Mouse (Mus musculus) hindbrain, embryonic 15.5 days (tissue): ENCODE data around the gene Slpi. TPM values are rescaled to one million over a fixed set of nuclear protein-coding genes. Genes with fewer than 3 reads are reported as not detected.
A peak's percentile ranks its signal among the peaks of the same experiment; 100 is the strongest.

Experiments used
- ATAC-seq: fragments of 200-750 bp; cut with Nextera tagmentation; 2 replicates; pipeline ENCODE4 v1.8.0; 2017; ENCODE audit warnings: low read depth, moderate number of reproducible peaks, moderate TSS enrichment; ENCODE audit not compliant: low FRiP score
- H3K27ac ChIP-seq: fragments of 300-500 bp; sonication (generic); replicated peaks from 2 replicates; pipeline ENCODE4 v1.5.1; 2015; ENCODE audit warnings: mild to moderate bottlenecking, inconsistent platforms
- H3K27me3 ChIP-seq: fragments of 300-500 bp; sonication (generic); 2 replicates; pipeline ENCODE4 v1.6.1; 2015; ENCODE audit warnings: control low read depth, inconsistent platforms
- H3K36me3 ChIP-seq: fragments of 300-500 bp; sonication (generic); 2 replicates; pipeline ENCODE4 v1.6.1; 2015; ENCODE audit warnings: control low read depth, inconsistent platforms
- H3K4me1 ChIP-seq: fragments of 300-500 bp; sonication (generic); replicated peaks from 2 replicates; pipeline ENCODE4 v1.6.1; 2015; ENCODE audit warnings: control low read depth, inconsistent platforms
- H3K4me2 ChIP-seq: fragments of 300-500 bp; sonication (generic); 2 replicates; pipeline ENCODE4 v1.6.1; 2015; ENCODE audit warnings: moderate library complexity, mild to moderate bottlenecking, inconsistent platforms
- H3K4me3 ChIP-seq: fragments of 300-500 bp; sonication (generic); 2 replicates; pipeline ENCODE4 v1.5.1; 2015; ENCODE audit warnings: mild to moderate bottlenecking, inconsistent platforms
- H3K9ac ChIP-seq: fragments of 300-500 bp; sonication (generic); 2 replicates; pipeline ENCODE4 v1.6.1; 2015; ENCODE audit warnings: inconsistent platforms
- H3K9me3 ChIP-seq: fragments of 300-500 bp; sonication (generic); 2 replicates; pipeline ENCODE4 v1.6.1; 2016; ENCODE audit warnings: control low read depth, inconsistent platforms
- WGBS: fragments of 180-500 bp; shearing (Covaris S2); methylation state at CpG from one replicate; pipeline ENCODE4 v1.1.7; 2015; 5-methylcytosine and 5-hydroxymethylcytosine counted together
- polyA plus RNA-seq: library from polyadenylated mRNA; unstranded; fragments of >200 nt; fragmentation: Nextera tagmentation; extraction: Ambion mirVana; gene quantifications from 2 replicates; pipeline ENCODE4 v1.2.1, GENCODE M21; 2015

Slpi gene
- polyA plus RNA-seq, 1 experiment from 2014 or later, result 0.65 TPM

- peak; percentile 65; the same call in 1 of the 2 replicates for ATAC-seq
- Histone ChIP-seq H3K27me3 (peaks cover 15% of the 10 kb centered on the region; the same call in 1 of the 2 replicates), H3K4me3 (peak overlapping the region; percentile 58), H3K36me3 (no peaks in the 10 kb centered on the region), H3K9ac (peak overlapping the region; percentile 45), H3K4me1 (peaks cover 25% of the 10 kb centered on the region), H3K9me3 (no peaks in the 10 kb centered on the region), H3K27ac (peak overlapping the region; percentile 69), H3K4me2 (peak overlapping the region; percentile 76)
- WGBS, result 0% methylated on average over 30 of the region's 30 CpGs
These were observed 604 bp upstream of the Slpi start for GRCm38 (mm10) chr2:164389499-164389898.

- Histone ChIP-seq H3K27me3 (peaks cover 13% of the 10 kb centered on the region; the same call in 1 of the 2 replicates), H3K4me1 (peaks cover 25% of the 10 kb centered on the region), H3K4me3 (no peak overlapping the region), H3K9me3 (no peaks in the 10 kb centered on the region), H3K27ac (no peak overlapping the region), H3K9ac (no peak overlapping the region), H3K36me3 (no peaks in the 10 kb centered on the region), H3K4me2 (no peak overlapping the region)
- 17% methylated on average over 8 of the region's 8 CpGs for WGBS
- ATAC-seq, result no peak
These were observed 1.9 kb downstream of the Slpi start for GRCm38 (mm10) chr2:164386953-164387352.

DNA sequence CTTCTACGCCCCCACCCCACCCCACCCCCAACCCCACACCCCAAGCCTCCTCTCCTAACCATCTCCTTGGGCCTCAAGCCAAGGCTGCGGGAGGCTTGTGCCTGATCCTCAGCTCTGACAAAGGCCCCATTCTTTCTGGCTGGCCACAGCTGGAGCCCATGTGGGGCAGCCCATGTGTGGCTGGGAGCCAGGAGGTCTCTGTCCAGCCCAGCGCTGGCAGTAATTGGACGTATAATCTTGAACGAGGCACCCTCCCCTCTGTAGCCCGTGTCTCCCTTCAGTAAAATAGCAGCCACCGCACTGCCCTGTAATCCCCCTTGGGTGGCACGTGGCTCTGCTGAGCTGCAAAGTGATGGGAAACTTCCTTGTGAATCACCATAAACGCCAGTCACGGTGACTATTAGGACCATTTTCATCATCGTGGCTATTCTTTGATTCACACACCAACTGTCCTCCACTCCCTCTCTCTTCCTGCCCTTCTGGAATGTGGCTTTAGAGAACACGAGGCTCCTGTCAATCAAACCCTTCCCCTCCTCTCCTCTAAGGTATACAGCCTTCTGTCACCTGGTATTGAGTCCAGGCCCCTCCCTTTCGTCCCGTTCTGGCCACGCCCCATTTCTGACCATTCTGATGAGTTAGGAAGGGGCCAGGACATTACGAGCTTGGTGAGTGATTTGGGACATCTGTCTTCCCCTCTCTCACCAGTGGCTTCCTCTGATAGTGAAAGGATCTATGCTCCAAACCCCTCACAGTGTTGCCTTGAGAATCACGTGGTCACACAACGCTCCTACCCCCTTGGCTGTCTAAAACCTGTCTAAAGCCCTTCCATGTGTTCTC is 2.8 kb downstream of the Slpi start:
- peak; percentile 80 for ATAC-seq
- 11% methylated on average over 18 of the region's 18 CpGs for WGBS

DNA sequence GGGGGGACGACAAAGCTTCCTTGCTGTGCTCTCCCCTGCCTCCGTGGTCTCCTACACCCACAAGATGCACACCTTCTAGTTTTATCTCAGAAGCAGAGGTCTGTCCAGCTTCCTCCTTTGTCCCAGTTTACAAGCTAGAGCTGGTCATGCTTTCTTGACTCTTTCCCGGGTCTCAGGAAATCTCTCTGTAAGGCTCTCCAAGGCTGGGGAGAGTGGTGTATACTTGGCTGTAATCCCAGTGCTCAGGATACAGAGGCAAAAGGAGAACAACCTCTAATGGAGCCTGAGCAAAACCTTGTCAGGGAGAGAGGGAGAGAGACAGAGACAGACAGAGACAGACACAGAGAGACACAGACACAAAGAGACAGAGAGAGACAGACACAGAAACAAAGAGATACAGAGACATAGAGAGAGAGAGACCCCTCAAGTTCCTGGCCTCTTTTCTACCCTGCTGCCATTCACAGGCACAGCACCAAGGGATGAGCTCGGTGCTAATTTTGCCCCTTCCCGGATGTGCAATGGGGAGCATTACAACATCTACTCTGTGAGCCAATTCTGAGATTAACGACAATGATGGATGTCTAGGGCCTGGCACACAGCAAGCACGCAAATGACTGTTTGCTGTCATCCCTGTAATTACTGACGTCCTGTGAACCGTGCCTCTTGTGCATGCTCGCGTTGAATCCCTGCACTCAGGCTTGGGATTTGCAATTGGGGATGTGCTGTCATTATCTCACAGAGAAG is 5.1 kb downstream of the Slpi start:
- Histone ChIP-seq H3K27me3 (peaks cover 13% of the 10 kb centered on the region; the same call in 1 of the 2 replicates), H3K4me1 (peaks cover 15% of the 10 kb centered on the region), H3K9ac (no peak overlapping the region), H3K36me3 (no peaks in the 10 kb centered on the region), H3K4me3 (no peak overlapping the region), H3K9me3 (no peaks in the 10 kb centered on the region), H3K4me2 (no peak overlapping the region), H3K27ac (no peak overlapping the region)
- 50% methylated on average over 11 of the region's 11 CpGs for WGBS
- ATAC-seq, result no peak

More for the DNA sequence above, 2.8 kb downstream of the Slpi start:
- no peaks in the 10 kb centered on the region for H3K36me3 ChIP-seq
- no peak overlapping the region for H3K4me3 ChIP-seq
- H3K4me1 ChIP-seq, result peaks cover 25% of the 10 kb centered on the region
- H3K27me3 ChIP-seq, result peaks cover 13% of the 10 kb centered on the region; the same call in 1 of the 2 replicates
- no peaks in the 10 kb centered on the region for H3K9me3 ChIP-seq
- H3K27ac ChIP-seq, result no peak overlapping the region
- H3K4me2 ChIP-seq, result peak overlapping the region; percentile 35
- no peak overlapping the region for H3K9ac ChIP-seq

- ATAC-seq, result no peak
- Histone ChIP-seq H3K4me1 (peaks cover 12% of the 10 kb centered on the region), H3K9me3 (no peaks in the 10 kb centered on the region), H3K36me3 (no peaks in the 10 kb centered on the region), H3K27ac (no peak overlapping the region), H3K27me3 (peaks cover 5% of the 10 kb centered on the region; the same call in 1 of the 2 replicates), H3K9ac (no peak overlapping the region), H3K4me3 (no peak overlapping the region), H3K4me2 (no peak overlapping the region)
- WGBS, result 89% methylated on average over 3 of the region's 3 CpGs
These were observed 5.9 kb downstream of the Slpi start for GRCm38 (mm10) chr2:164382971-164383370.

DNA sequence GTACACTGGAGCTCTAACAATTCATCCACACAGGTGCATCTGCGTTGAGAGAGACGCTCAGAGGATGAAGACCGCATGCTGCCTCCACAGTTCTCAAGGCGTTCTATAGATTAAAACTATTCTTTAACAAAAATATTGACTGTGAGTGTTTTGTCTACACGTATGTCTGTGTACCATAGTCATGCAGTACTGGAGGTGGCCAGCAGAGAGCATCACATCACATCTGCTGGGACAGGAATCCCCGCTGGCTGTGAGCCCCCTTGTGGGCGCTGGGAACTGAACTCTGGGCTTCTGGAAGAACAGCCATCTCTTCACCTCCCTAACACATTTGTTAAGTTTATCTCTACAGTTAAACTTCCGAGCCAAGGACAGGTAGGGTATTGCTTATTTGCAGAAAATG is 7.2 kb downstream of the Slpi start:
- Histone ChIP-seq H3K27ac (no peak overlapping the region), H3K4me1 (peaks cover 11% of the 10 kb centered on the region), H3K4me3 (no peak overlapping the region), H3K4me2 (no peak overlapping the region), H3K9ac (no peak overlapping the region), H3K27me3 (no peaks in the 10 kb centered on the region), H3K36me3 (no peaks in the 10 kb centered on the region), H3K9me3 (no peaks in the 10 kb centered on the region)
- WGBS, result 74% methylated on average over 8 of the region's 8 CpGs
- ATAC-seq, result no peak

GRCm38 (mm10) chr2:164377478-164378426 is 11.1 kb downstream of the Slpi start:
- Histone ChIP-seq H3K9ac (no peak overlapping the region), H3K9me3 (no peaks in the 10 kb centered on the region), H3K27ac (no peak overlapping the region), H3K4me1 (no peaks in the 10 kb centered on the region), H3K4me3 (no peak overlapping the region), H3K27me3 (no peaks in the 10 kb centered on the region), H3K4me2 (no peak overlapping the region), H3K36me3 (no peaks in the 10 kb centered on the region)
- ATAC-seq, result no peak
- WGBS, result 89% methylated on average over 15 of the region's 15 CpGs

GRCm38 (mm10) chr2:164373187-164373586 is 15.7 kb downstream of the Slpi start:
- no peak overlapping the region for H3K27ac ChIP-seq
- no peak overlapping the region for H3K4me2 ChIP-seq
- no peak for ATAC-seq
- H3K4me3 ChIP-seq, result no peak overlapping the region
- no peaks in the 10 kb centered on the region for H3K27me3 ChIP-seq
- H3K9ac ChIP-seq, result no peak overlapping the region
- WGBS, result 57% methylated on average over 4 of the region's 4 CpGs
- no peaks in the 10 kb centered on the region for H3K9me3 ChIP-seq
- no peaks in the 10 kb centered on the region for H3K36me3 ChIP-seq
- no peaks in the 10 kb centered on the region for H3K4me1 ChIP-seq

GRCm38 (mm10) chr2:164372408-164373053 is 16.4 kb downstream of the Slpi start:
- 32% methylated on average over 3 of the region's 3 CpGs for WGBS
- no peak overlapping the region for H3K9ac ChIP-seq
- H3K4me2 ChIP-seq, result no peak overlapping the region
- no peak overlapping the region for H3K4me3 ChIP-seq
- H3K36me3 ChIP-seq, result no peaks in the 10 kb centered on the region
- H3K27me3 ChIP-seq, result no peaks in the 10 kb centered on the region
- no peak for ATAC-seq
- no peak overlapping the region for H3K27ac ChIP-seq
- no peaks in the 10 kb centered on the region for H3K4me1 ChIP-seq
- no peaks in the 10 kb centered on the region for H3K9me3 ChIP-seq

GRCm38 (mm10) chr2:164371371-164371770 is 17.5 kb downstream of the Slpi start:
- no peaks in the 10 kb centered on the region for H3K36me3 ChIP-seq
- H3K4me3 ChIP-seq, result no peak overlapping the region
- no peaks in the 10 kb centered on the region for H3K4me1 ChIP-seq
- ATAC-seq, result no peak
- H3K9me3 ChIP-seq, result no peaks in the 10 kb centered on the region
- H3K27me3 ChIP-seq, result no peaks in the 10 kb centered on the region
- WGBS, result 86% methylated on average over 3 of the region's 3 CpGs
- no peak overlapping the region for H3K4me2 ChIP-seq
- H3K27ac ChIP-seq, result no peak overlapping the region
- H3K9ac ChIP-seq, result no peak overlapping the region

GRCm38 (mm10) chr2:164368620-164369105 is 20.2 kb downstream of the Slpi start:
- no peaks in the 10 kb centered on the region for H3K36me3 ChIP-seq
- H3K9me3 ChIP-seq, result no peaks in the 10 kb centered on the region
- no peak overlapping the region for H3K27ac ChIP-seq
- H3K9ac ChIP-seq, result no peak overlapping the region
- H3K27me3 ChIP-seq, result no peaks in the 10 kb centered on the region
- no peak for ATAC-seq
- no peaks in the 10 kb centered on the region for H3K4me1 ChIP-seq
- WGBS, result 79% methylated on average over 6 of the region's 6 CpGs
- H3K4me2 ChIP-seq, result no peak overlapping the region
- H3K4me3 ChIP-seq, result no peak overlapping the region
